Mouse (Mus musculus) forebrain, embryonic 15.5 days (tissue): ENCODE results near the gene Nr1d1. TPM values are rescaled to one million over a fixed set of nuclear protein-coding genes. Genes with fewer than 3 reads are reported as not detected.

Source experiments
- ATAC-seq: fragments of 200-750 bp; cut with Nextera tagmentation; replicated peaks from 2 replicates; pipeline ENCODE4 v1.8.0; 2017; ENCODE audit warnings: mild to moderate bottlenecking, moderate TSS enrichment, moderate library complexity
- H3K27ac ChIP-seq: fragments of 300-500 bp; sonication (generic); replicated peaks from 2 replicates; pipeline ENCODE4 v1.5.1; 2015; ENCODE audit warnings: mild to moderate bottlenecking, inconsistent platforms
- H3K27me3 ChIP-seq: fragments of 300-500 bp; sonication (generic); 2 replicates; pipeline ENCODE4 v1.6.1; 2015; ENCODE audit warnings: inconsistent platforms
- H3K36me3 ChIP-seq: fragments of 300-500 bp; sonication (generic); 2 replicates; pipeline ENCODE4 v1.6.1; 2015; ENCODE audit warnings: mild to moderate bottlenecking, inconsistent platforms
- H3K4me1 ChIP-seq: fragments of 300-500 bp; sonication (generic); 2 replicates; pipeline ENCODE4 v1.6.1; 2015; ENCODE audit warnings: inconsistent platforms
- H3K4me2 ChIP-seq: fragments of 300-500 bp; sonication (generic); replicated peaks from 2 replicates; pipeline ENCODE4 v1.6.1; 2015; ENCODE audit warnings: mild to moderate bottlenecking, inconsistent platforms
- H3K4me3 ChIP-seq: fragments of 300-500 bp; sonication (generic); 2 replicates; pipeline ENCODE4 v1.5.1; 2015; ENCODE audit warnings: mild to moderate bottlenecking, inconsistent platforms
- H3K9ac ChIP-seq: fragments of 300-500 bp; sonication (generic); replicated peaks from 2 replicates; pipeline ENCODE4 v1.6.1; 2015; ENCODE audit warnings: mild to moderate bottlenecking, inconsistent platforms
- H3K9me3 ChIP-seq: fragments of 300-500 bp; sonication (generic); 2 replicates; pipeline ENCODE4 v1.6.1; 2016; ENCODE audit warnings: inconsistent platforms
- WGBS: fragments of 180-500 bp; shearing (Covaris S2); methylation state at CpG from one replicate; pipeline ENCODE4 v1.1.7; 2015; ENCODE audit warnings: mixed read lengths; 5-methylcytosine and 5-hydroxymethylcytosine counted together
- polyA plus RNA-seq: library from polyadenylated mRNA; unstranded; fragments of >200 nt; fragmentation: Nextera tagmentation; extraction: Ambion mirVana; gene quantifications from 2 replicates; pipeline ENCODE4 v1.2.1, GENCODE M21; 2015

Gene Nr1d1
- polyA plus RNA-seq, 1 experiment from 2014 or later, result 3.6 TPM

GRCm38 (mm10) chr11:98766816-98767215 is 8.3 kb downstream of the Nr1d1 start:
- H3K9me3 ChIP-seq, result no peaks in the 10 kb centered on the region
- 0 out of 2 replicates have a peak overlapping the region, but pooled peaks have one; percentile 15 for H3K4me2 ChIP-seq
- H3K9ac ChIP-seq, result no peak overlapping the region; the same call in 1 of the 2 replicates
- ATAC-seq, result peak; percentile 13; the same call in 1 of the 2 replicates
- no peak overlapping the region for H3K4me3 ChIP-seq
- peak overlapping the region; percentile 81 for H3K27ac ChIP-seq
- H3K27me3 ChIP-seq, result no peaks in the 10 kb centered on the region
- 36% methylated on average over 5 of the region's 5 CpGs for WGBS
- peaks cover 70% of the 10 kb centered on the region for H3K36me3 ChIP-seq
- H3K4me1 ChIP-seq, result peaks cover 58% of the 10 kb centered on the region

- H3K36me3 ChIP-seq, result peaks cover 74% of the 10 kb centered on the region
- H3K27me3 ChIP-seq, result no peaks in the 10 kb centered on the region
- no peak overlapping the region for H3K4me2 ChIP-seq
- H3K4me3 ChIP-seq, result no peak overlapping the region
- no peaks in the 10 kb centered on the region for H3K9me3 ChIP-seq
- ATAC-seq, result no peak
- H3K4me1 ChIP-seq, result peaks cover 58% of the 10 kb centered on the region
- H3K9ac ChIP-seq, result no peak overlapping the region; the same call in 1 of the 2 replicates
- H3K27ac ChIP-seq, result peak overlapping the region; percentile 81
- 60% methylated on average over 2 of the region's 2 CpGs for WGBS
Measured at GRCm38 (mm10) chr11:98766346-98766745, 8.8 kb downstream of the Nr1d1 start.

GRCm38 (mm10) chr11:98765421-98766309 is 9.5 kb downstream of the Nr1d1 start:
- H3K4me2 ChIP-seq, result no peak overlapping the region
- peaks cover 58% of the 10 kb centered on the region for H3K4me1 ChIP-seq
- no peaks in the 10 kb centered on the region for H3K27me3 ChIP-seq
- H3K27ac ChIP-seq, result peak overlapping the region; percentile 81
- WGBS, result 27% methylated on average over 9 of the region's 9 CpGs
- no peaks in the 10 kb centered on the region for H3K9me3 ChIP-seq
- H3K9ac ChIP-seq, result 0 out of 2 replicates have a peak overlapping the region, but pooled peaks have one; percentile 24
- ATAC-seq, result no peak
- H3K4me3 ChIP-seq, result no peak overlapping the region
- peaks cover 75% of the 10 kb centered on the region for H3K36me3 ChIP-seq

GRCm38 (mm10) chr11:98764746-98765145 is 10.4 kb downstream of the Nr1d1 start:
- Histone ChIP-seq H3K36me3 (peaks cover 74% of the 10 kb centered on the region), H3K4me3 (no peak overlapping the region), H3K27ac (peak overlapping the region; percentile 81), H3K27me3 (no peaks in the 10 kb centered on the region), H3K4me1 (peaks cover 50% of the 10 kb centered on the region), H3K9ac (no peak overlapping the region), H3K9me3 (no peaks in the 10 kb centered on the region), H3K4me2 (no peak overlapping the region)
- ATAC-seq, result no peak

GRCm38 (mm10) chr11:98764091-98764490 is 11.0 kb downstream of the Nr1d1 start:
- Histone ChIP-seq H3K9ac (no peak overlapping the region), H3K4me2 (no peak overlapping the region), H3K4me1 (peaks cover 47% of the 10 kb centered on the region), H3K27ac (no peak overlapping the region), H3K27me3 (no peaks in the 10 kb centered on the region), H3K4me3 (no peak overlapping the region), H3K9me3 (no peaks in the 10 kb centered on the region), H3K36me3 (peaks cover 71% of the 10 kb centered on the region)
- ATAC-seq, result no peak
- 88% methylated on average over 18 of the region's 18 CpGs for WGBS

GRCm38 (mm10) chr11:98763502-98763861 is 11.7 kb downstream of the Nr1d1 start:
- Histone ChIP-seq H3K9me3 (no peaks in the 10 kb centered on the region), H3K36me3 (peaks cover 68% of the 10 kb centered on the region), H3K4me2 (no peak overlapping the region), H3K27ac (no peak overlapping the region), H3K4me3 (no peak overlapping the region), H3K27me3 (no peaks in the 10 kb centered on the region), H3K4me1 (peaks cover 41% of the 10 kb centered on the region), H3K9ac (no peak overlapping the region)
- WGBS, result 89% methylated on average over 8 of the region's 8 CpGs
- no peak for ATAC-seq

- H3K9me3 ChIP-seq, result no peaks in the 10 kb centered on the region
- no peak overlapping the region for H3K4me2 ChIP-seq
- no peak for ATAC-seq
- no peak overlapping the region for H3K4me3 ChIP-seq
- no peak overlapping the region for H3K27ac ChIP-seq
- no peaks in the 10 kb centered on the region for H3K27me3 ChIP-seq
- H3K4me1 ChIP-seq, result peaks cover 35% of the 10 kb centered on the region
- 66% methylated on average over 17 of the region's 17 CpGs for WGBS
- H3K36me3 ChIP-seq, result peaks cover 69% of the 10 kb centered on the region
- H3K9ac ChIP-seq, result no peak overlapping the region
Measured at GRCm38 (mm10) chr11:98762756-98763501, 12.2 kb downstream of the Nr1d1 start.

- H3K9me3 ChIP-seq, result no peaks in the 10 kb centered on the region
- H3K4me1 ChIP-seq, result peaks cover 25% of the 10 kb centered on the region
- no peaks in the 10 kb centered on the region for H3K27me3 ChIP-seq
- ATAC-seq, result no peak
- H3K4me3 ChIP-seq, result no peak overlapping the region
- 92% methylated on average over 4 of the region's 4 CpGs for WGBS
- no peak overlapping the region for H3K9ac ChIP-seq
- H3K4me2 ChIP-seq, result no peak overlapping the region
- no peak overlapping the region for H3K27ac ChIP-seq
- peaks cover 77% of the 10 kb centered on the region for H3K36me3 ChIP-seq
Measured at GRCm38 (mm10) chr11:98761939-98762338, 13.2 kb downstream of the Nr1d1 start.

- H3K4me3 ChIP-seq, result no peak overlapping the region
- no peaks in the 10 kb centered on the region for H3K27me3 ChIP-seq
- 88% methylated on average over 12 of the region's 12 CpGs for WGBS
- peaks cover 58% of the 10 kb centered on the region for H3K36me3 ChIP-seq
- no peak overlapping the region for H3K9ac ChIP-seq
- ATAC-seq, result no peak
- no peak overlapping the region for H3K27ac ChIP-seq
- H3K9me3 ChIP-seq, result no peaks in the 10 kb centered on the region
- H3K4me1 ChIP-seq, result peaks cover 32% of the 10 kb centered on the region
- no peak overlapping the region for H3K4me2 ChIP-seq
Measured at GRCm38 (mm10) chr11:98756711-98757110, 18.4 kb downstream of the Nr1d1 start.

GRCm38 (mm10) chr11:98755726-98756380 is 19.3 kb downstream of the Nr1d1 start:
- Histone ChIP-seq H3K4me2 (no peak overlapping the region), H3K9ac (no peak overlapping the region), H3K4me3 (no peak overlapping the region), H3K4me1 (peaks cover 40% of the 10 kb centered on the region), H3K9me3 (no peaks in the 10 kb centered on the region), H3K36me3 (peaks cover 51% of the 10 kb centered on the region), H3K27ac (no peak overlapping the region), H3K27me3 (no peaks in the 10 kb centered on the region)
- WGBS, result 96% methylated on average over 6 of the region's 6 CpGs
- ATAC-seq, result no peak

GRCm38 (mm10) chr11:98754621-98755181 is 20.4 kb downstream of the Nr1d1 start:
- ATAC-seq, result no peak

More at GRCm38 (mm10) chr11:98754621-98755181, 20.4 kb downstream of the Nr1d1 start:
- Histone ChIP-seq H3K36me3 (peaks cover 41% of the 10 kb centered on the region), H3K9ac (no peak overlapping the region), H3K27me3 (no peaks in the 10 kb centered on the region), H3K9me3 (no peaks in the 10 kb centered on the region), H3K4me2 (no peak overlapping the region), H3K4me1 (peaks cover 52% of the 10 kb centered on the region), H3K4me3 (no peak overlapping the region), H3K27ac (peak overlapping the region; percentile 25; the same call in 1 of the 2 replicates)
- WGBS, result 20% methylated on average over 7 of the region's 7 CpGs
